Mouse (Mus musculus) layer of hippocampus, adult 8-10 months (tissue): ENCODE measurements at regions not wholly inside any gene's neighbourhood (a gene's known extent, or its start where the extent isn't known, plus 50 kb on each side); places are given as distances from the start of the nearest gene placed in this dataset.
A peak's percentile ranks its signal among the peaks of the same experiment; 100 is the strongest.
"Not testable (repeated sequence)": the region's sequence is repeated elsewhere in the genome, so short reads cannot be mapped to it uniquely, and the experiment has no call there.

Source experiments
- DNase-seq, 2 experiments: peaks; one replicate each; pipeline ENCODE4 v3.0.0; 2022; ENCODE audit warnings: low spot score in 2 of 2

- no peak for DNase-seq
These were observed 67.5 kb upstream of the Map9 start for GRCm38 (mm10) chr3:82290373-82290772.

GRCm38 (mm10) chr3:82288996-82289395 lies 68.8 kb upstream of the Map9 start:
- DNase-seq, result no peak

- DNase-seq, result no peak
These were observed 80.7 kb upstream of the Map9 start for GRCm38 (mm10) chr3:82276977-82277714.

GRCm38 (mm10) chr3:82275822-82276203 lies 82.0 kb upstream of the Map9 start:
- DNase-seq, result no peak

GRCm38 (mm10) chr3:82274945-82275821 lies 82.7 kb upstream of the Map9 start:
- peak; percentile 22 to 25 for DNase-seq

- DNase-seq, result no peak
These were observed 83.5 kb upstream of the Map9 start for GRCm38 (mm10) chr3:82274196-82274937.

GRCm38 (mm10) chr3:82273511-82273910 lies 84.3 kb upstream of the Map9 start:
- not testable (repeated sequence) for DNase-seq

GRCm38 (mm10) chr3:82271965-82272364 lies 85.9 kb upstream of the Map9 start:
- no peak for DNase-seq

- no peak for DNase-seq
These were observed 91.9 kb upstream of the Map9 start for GRCm38 (mm10) chr3:82265941-82266340.

GRCm38 (mm10) chr3:82261976-82262375 lies 95.9 kb upstream of the Map9 start:
- DNase-seq, result no peak

GRCm38 (mm10) chr3:82259986-82260652 lies 97.7 kb upstream of the Map9 start:
- no peak for DNase-seq

- DNase-seq, result peak; percentile 59 to 71
These were observed 105.2 kb upstream of the Gucy1a1 start for GRCm38 (mm10) chr3:82250796-82251261.

- no peak for DNase-seq
These were observed 104.6 kb upstream of the Gucy1a1 start for GRCm38 (mm10) chr3:82249968-82250795.

- DNase-seq, result no peak
These were observed 90.9 kb upstream of the Gucy1a1 start for GRCm38 (mm10) chr3:82236377-82237057.

- DNase-seq, result no peak
These were observed 88.7 kb upstream of the Gucy1a1 start for GRCm38 (mm10) chr3:82234306-82234705.

GRCm38 (mm10) chr3:82223379-82223778 lies 77.8 kb upstream of the Gucy1a1 start:
- no peak for DNase-seq

GRCm38 (mm10) chr3:82221924-82222323 lies 76.3 kb upstream of the Gucy1a1 start:
- DNase-seq, result no peak

GRCm38 (mm10) chr3:82219192-82219885 lies 73.8 kb upstream of the Gucy1a1 start:
- not testable (repeated sequence) for DNase-seq
